Mouse (Mus musculus) lung, adult 2 months (tissue): ENCODE results near the gene Otop3. TPM values are rescaled to one million over a fixed set of nuclear protein-coding genes. Genes with fewer than 3 reads are reported as not detected.

Experiments used
- DNase-seq: peaks from one replicate; pipeline ENCODE4 v3.0.0; 2022
- H3K4me1 ChIP-seq: fragments of 200-500 bp; 2 replicates; pipeline ENCODE4 v1.6.1; 2011; ENCODE audit warnings: low read length; ENCODE audit not compliant: control insufficient read depth, insufficient read depth
- H3K4me3 ChIP-seq: fragments of 200-500 bp; replicated peaks from 2 replicates; pipeline ENCODE3; 2011; ENCODE audit warnings: low read depth, mild to moderate bottlenecking, control low read depth, low read length; ENCODE audit errors: extremely low read depth
- CTCF ChIP-seq: fragments of 200-500 bp; IDR thresholded peaks from 2 replicates; pipeline ENCODE4 v1.5.1; 2011; ENCODE audit warnings: mild to moderate bottlenecking, low read length, control low read depth; ENCODE audit not compliant: insufficient read depth
- POLR2A ChIP-seq: fragments of 200-500 bp; IDR thresholded peaks from 2 replicates; pipeline ENCODE4 v1.6.1; 2011; ENCODE audit warnings: low read depth, mild to moderate bottlenecking, control low read depth, low read length, borderline replicate concordance; ENCODE audit errors: extremely low read depth
- WGBS: fragments of 180-500 bp; shearing (Covaris S2); methylation state at CpG from one replicate; pipeline ENCODE4 v1.1.7; 2018; 5-methylcytosine and 5-hydroxymethylcytosine counted together
- polyA plus RNA-seq: library from polyadenylated mRNA; depleted of rRNA; stranded (reverse); fragments of >200 nt; gene quantifications from 2 replicates; pipeline ENCODE4 v1.2.3, GENCODE M21; 2012

Otop3 gene
- polyA plus RNA-seq, 1 experiment: 7.8 TPM

DNA sequence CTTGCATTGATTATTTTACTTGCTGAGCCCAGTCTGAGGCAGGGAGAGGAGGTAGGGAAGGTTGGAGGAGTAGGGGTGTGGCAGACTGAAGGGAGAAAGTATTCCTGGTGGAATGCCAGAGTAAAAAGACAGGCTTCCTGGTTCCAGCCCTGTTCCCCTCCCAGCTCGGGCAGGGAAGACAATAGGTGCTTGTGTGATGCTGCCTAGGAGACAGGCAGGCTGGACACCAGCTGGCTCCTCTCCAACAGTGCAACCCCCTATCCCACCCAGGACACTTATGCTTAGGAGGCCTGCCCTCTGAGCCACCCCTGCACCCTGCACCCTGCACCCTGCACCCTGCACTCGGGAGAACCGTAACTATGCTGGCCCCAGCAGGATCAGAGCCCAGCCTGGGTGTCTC is 24.8 kb downstream of the Otop3 start:
- Histone ChIP-seq H3K4me1 (peaks cover 9% of the 10 kb centered on the region), H3K4me3 (no peak overlapping the region)
- TF ChIP-seq POLR2A (no peak), CTCF (no peak)
- WGBS: 32% methylated on average over 3 of the region's 3 CpGs
- DNase-seq: no peak

DNA sequence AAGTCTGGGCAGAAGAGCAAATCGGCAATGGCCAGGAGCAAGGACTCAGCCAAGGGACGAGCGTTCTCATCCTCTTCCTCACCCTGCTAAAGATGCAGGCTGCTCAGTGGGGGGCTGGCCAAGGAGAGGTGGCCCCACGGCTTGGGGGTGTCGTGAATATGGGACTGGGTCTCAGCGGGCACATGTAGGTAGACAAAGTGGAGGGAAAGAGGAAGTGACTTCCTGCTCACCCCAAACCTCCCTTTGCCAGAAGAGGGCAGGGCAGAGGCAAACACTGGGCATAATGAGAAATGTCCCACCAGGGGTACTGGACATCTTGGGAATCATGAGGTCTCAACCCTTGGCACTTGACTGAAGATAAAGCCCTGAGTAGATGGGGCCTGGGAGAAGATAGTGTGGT is 25.2 kb downstream of the Otop3 start:
- Histone ChIP-seq H3K4me1 (peaks cover 9% of the 10 kb centered on the region), H3K4me3 (no peak overlapping the region)
- 37% methylated on average over 6 of the region's 6 CpGs for WGBS
- DNase-seq: no peak
- TF ChIP-seq CTCF (peak; percentile 39; the same call in 1 of the 2 replicates), POLR2A (no peak)

DNA sequence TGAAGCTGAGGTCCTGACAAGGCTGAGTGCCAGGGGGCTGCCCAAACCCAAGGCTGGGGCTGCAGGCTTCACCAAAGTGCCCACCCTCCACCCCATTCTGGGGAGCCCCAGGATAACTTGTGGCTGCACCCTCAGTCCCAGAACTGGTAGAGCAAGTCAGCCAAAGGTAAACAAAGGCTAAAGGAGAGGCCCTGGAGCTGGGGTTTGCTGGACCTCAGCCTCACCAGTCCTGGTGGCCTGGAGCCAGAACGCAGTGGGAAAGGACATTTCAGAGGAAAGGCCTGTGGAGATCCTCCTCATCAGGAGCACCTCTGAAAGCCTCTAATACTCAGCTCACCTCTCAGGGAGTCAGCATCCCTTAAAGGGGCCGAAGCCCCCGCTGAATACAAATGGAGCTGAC is 29.6 kb downstream of the Otop3 start:
- Histone ChIP-seq H3K4me1 (peaks cover 13% of the 10 kb centered on the region), H3K4me3 (no peak overlapping the region)
- 86% methylated on average over 3 of the region's 3 CpGs for WGBS
- DNase-seq: no peak
- no peak for TF ChIP-seq POLR2A
- TF ChIP-seq CTCF: no peak

DNA sequence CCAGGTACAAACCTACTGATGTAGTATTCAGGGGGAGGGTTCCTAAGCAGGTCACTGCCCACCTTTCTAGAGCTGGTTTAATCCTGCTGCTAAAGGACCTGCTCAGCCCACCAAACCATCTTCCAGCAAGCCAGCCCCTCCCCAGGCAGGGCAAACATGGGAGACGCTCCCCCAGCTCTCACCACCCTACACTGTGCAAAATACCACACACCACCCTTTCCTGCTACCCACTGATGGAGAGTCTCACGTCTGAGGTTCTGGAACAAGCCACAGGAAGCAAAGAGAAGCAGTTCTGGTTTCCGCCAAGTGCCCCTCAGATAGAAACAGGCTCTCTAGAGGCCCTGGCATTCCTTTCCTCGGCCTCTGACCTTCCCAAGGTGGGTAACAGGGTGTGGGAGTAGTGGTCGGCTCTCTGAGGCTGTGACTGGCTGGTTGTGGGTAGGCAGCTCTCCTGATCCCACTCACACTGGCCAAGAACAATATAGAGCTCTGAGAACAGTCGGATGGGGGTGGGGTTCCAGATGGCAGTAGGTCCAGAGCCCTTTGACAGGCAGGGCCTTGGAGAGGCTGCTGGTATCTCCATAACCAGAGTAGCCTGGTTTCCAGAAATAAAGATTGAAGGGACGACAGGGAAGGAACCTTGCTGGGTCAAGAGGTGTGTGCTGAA is 31.6 kb downstream of the Otop3 start:
- DNase-seq: no peak
- WGBS: 24% methylated on average over 7 of the region's 7 CpGs
- peaks cover 11% of the 10 kb centered on the region for H3K4me1 ChIP-seq
- TF ChIP-seq CTCF (no peak), POLR2A (no peak)
- H3K4me3 ChIP-seq: no peak overlapping the region

DNA sequence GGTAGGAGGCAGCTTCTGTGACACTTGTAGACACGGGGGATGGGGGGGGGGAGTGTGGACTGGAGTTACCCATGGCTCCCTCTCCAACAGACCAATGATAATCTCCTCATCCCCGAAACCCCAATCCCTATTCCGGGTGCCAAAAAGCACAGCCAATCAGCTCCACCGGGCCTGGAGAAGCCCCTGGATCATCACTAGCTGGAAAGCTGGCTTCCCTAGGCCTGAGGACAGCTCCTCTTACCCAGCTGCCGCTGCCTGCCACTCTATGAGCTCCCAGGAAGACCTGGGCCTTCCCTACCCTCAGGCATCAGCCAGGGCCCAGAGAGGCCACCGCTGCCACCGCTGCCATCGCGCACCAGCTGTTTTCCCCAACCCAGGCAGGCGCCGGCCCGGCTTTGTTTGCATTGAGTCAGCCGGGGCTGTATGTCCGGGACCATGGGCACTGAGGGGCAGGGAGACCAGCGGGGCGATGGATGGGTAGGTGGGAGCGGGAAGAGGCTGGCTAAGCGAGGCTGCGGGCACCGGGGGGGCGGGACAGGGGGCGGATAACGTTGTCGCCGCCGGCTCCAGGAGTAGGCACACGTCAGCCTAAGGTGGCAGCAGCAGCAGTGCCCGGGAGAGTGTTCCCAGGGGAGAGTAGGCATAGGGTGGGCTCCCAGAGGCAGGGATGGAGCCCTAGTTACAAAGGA is 32.3 kb downstream of the Otop3 start:
- WGBS: 4% methylated on average over 28 of the region's 28 CpGs
- Histone ChIP-seq H3K4me3 (peak overlapping the region; percentile 78), H3K4me1 (peaks cover 11% of the 10 kb centered on the region)
- peak; percentile 33 for DNase-seq
- no peak for TF ChIP-seq POLR2A
- TF ChIP-seq CTCF: no peak

DNA sequence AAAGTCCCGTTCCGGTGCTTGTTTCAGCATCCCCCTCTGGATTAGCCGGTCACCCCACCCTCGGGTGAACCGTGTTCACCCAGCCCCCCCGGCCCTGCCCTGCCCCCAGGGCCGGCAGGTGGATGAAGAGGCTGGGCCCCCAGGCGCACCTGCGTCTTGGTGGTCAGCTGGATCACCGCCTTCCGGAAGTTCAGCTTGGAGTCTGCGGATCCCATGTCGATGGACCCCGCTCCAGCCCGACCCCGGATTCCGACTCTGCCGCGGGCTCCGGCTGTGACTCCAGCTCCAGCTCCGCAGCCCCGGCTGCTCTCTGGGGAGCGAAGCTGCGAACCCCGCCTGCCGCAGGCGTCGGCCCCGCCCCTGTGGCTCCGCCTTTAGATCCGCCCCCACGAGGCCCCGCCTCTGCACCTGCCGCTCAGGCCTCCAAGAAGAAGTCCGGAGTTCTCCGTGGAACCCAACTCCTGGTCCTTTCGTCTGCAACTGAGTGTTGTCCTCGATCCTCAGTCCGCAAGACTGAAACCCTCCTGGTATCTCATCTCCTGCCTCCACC is 32.9 kb downstream of the Otop3 start, which contains the start of gene Hid1:
Gene Hid1 (minus strand): TSS at position 362 of the 550 bp plus-strand sequence.
- Histone ChIP-seq H3K4me3 (peak within 1 kb of the TSS; percentile 78), H3K4me1 (peaks cover 11% of the 10 kb centered on the region)
- no peak for TF ChIP-seq CTCF
- peak; percentile 54; the same call in 1 of the 2 replicates for TF ChIP-seq POLR2A
- WGBS: under 1% methylated on average over 39 of the region's 39 CpGs
- peak; percentile 90 for DNase-seq

DNA sequence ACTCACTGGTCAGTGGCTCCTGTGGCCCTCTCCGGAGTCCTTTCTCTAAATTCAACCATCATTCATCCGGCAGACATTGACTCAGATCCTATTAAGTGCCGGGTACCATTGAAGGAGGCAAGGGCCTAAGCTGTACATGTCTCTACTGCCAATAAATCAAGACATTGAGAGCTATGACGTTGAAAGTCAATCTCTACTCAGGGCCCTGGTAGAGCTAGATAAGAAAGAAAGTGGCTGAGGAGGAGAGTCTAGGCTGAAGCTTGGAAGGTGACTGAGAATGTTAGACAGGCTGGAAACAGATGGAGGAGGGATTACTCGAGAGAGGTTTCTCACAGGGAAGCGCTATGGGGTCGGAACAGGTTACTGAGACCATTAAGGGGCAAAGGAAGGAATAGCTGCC is 35.8 kb downstream of the Otop3 start:
- H3K4me1 ChIP-seq: peaks cover 5% of the 10 kb centered on the region
- TF ChIP-seq POLR2A (no peak), CTCF (no peak)
- H3K4me3 ChIP-seq: no peak overlapping the region
- WGBS: 65% methylated on average over 7 of the region's 7 CpGs
- DNase-seq: no peak

DNA sequence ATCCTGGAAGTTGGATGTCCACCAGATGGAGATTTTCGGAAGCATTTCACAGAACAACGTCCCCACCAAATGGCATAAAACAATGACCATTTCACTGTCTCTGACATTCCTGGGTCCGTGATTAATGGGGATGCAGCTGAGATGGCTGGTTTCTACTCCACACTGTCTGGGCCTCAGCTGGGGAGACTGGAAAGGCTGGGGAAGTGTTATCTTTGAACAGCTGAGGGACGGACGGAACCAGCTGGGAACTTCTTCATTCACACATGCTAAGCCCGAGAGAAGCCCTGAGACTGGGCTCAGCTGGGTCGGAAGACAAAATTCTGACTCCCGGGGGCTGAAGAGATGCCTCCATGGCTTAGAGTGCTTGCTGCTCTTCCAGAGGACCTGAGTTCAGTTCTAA is 36.8 kb downstream of the Otop3 start:
- H3K4me3 ChIP-seq: no peak overlapping the region
- DNase-seq: no peak
- TF ChIP-seq CTCF (no peak), POLR2A (no peak)
- WGBS: 69% methylated on average over 8 of the region's 8 CpGs
- peaks cover 2% of the 10 kb centered on the region; the same call in 1 of the 2 replicates for H3K4me1 ChIP-seq

DNA sequence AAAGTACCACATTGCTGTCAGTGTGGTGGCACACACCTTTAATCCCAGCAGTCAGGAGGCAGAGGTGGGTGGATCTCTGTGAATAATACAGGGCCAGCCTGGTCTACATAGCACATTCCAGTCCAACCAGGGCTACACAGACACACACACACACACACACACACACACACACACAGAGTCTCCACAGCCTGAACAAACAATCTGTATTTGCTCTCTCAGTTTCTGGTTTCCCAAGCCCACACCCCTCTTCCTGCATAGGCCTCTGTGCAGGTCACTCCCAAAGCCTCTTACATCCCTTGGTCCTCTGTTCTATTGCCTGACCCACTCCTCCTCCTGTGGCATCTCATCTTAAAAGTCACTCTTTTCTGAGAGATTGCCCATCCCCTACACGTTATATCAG is 37.5 kb downstream of the Otop3 start:
- H3K4me3 ChIP-seq: no peak overlapping the region
- peaks cover 2% of the 10 kb centered on the region; the same call in 1 of the 2 replicates for H3K4me1 ChIP-seq
- TF ChIP-seq CTCF (no peak), POLR2A (no peak)
- 69% methylated on average over 1 of the region's 1 CpGs for WGBS
- DNase-seq: no peak
